Mouse (Mus musculus) forebrain, embryonic 11.5 days (tissue): ENCODE data around the gene A830031A19Rik. TPM values are rescaled to one million over a fixed set of nuclear protein-coding genes. Genes with fewer than 3 reads are reported as not detected.

Experiments
- ATAC-seq: fragments of 200-750 bp; cut with Nextera tagmentation; replicated peaks from 2 replicates; pipeline ENCODE4 v1.8.0; 2017; ENCODE audit warnings: moderate TSS enrichment; ENCODE audit not compliant: low FRiP score
- DNase-seq: peaks from one replicate; pipeline ENCODE4 v3.0.0-alpha.2; 2017; ENCODE audit warnings: low spot score
- H3K27ac ChIP-seq: fragments of 300-500 bp; sonication (generic); 2 replicates; pipeline ENCODE4 v1.5.1; 2014; ENCODE audit warnings: low read depth, low read length
- H3K27me3 ChIP-seq: fragments of 300-500 bp; sonication (generic); 2 replicates; pipeline ENCODE4 v1.6.1; 2014; ENCODE audit warnings: mild to moderate bottlenecking, low read length, mixed read lengths; ENCODE audit not compliant: control insufficient read depth, insufficient read depth
- H3K36me3 ChIP-seq: fragments of 300-500 bp; sonication (generic); 2 replicates; pipeline ENCODE4 v1.6.1; 2014; ENCODE audit warnings: mild to moderate bottlenecking, low read length, moderate library complexity, mixed read lengths; ENCODE audit not compliant: control insufficient read depth, insufficient read depth
- H3K4me1 ChIP-seq: fragments of 300-500 bp; sonication (generic); replicated peaks from 2 replicates; pipeline ENCODE4 v1.6.1; 2014; ENCODE audit warnings: low read length, mixed read lengths; ENCODE audit not compliant: control insufficient read depth, insufficient read depth
- H3K4me2 ChIP-seq: fragments of 300-500 bp; sonication (generic); 2 replicates; pipeline ENCODE4 v1.6.1; 2014; ENCODE audit warnings: low read depth, mild to moderate bottlenecking, low read length, moderate library complexity, mixed read lengths; ENCODE audit not compliant: severe bottlenecking
- H3K4me3 ChIP-seq: fragments of 300-500 bp; sonication (generic); 2 replicates; pipeline ENCODE4 v1.5.1; 2014; ENCODE audit warnings: low read depth, low read length
- H3K9ac ChIP-seq: fragments of 300-500 bp; sonication (generic); 2 replicates; pipeline ENCODE4 v1.6.1; 2014; ENCODE audit warnings: low read length
- H3K9me3 ChIP-seq: fragments of 300-500 bp; sonication (generic); 2 replicates; pipeline ENCODE4 v1.6.1; 2016; ENCODE audit warnings: low read length, mixed read lengths; ENCODE audit not compliant: control insufficient read depth
- WGBS: fragments of 180-500 bp; shearing (Covaris S2); extraction: QIAGEN DNeasy Blood & Tissue Kit; methylation state at CpG from one replicate; pipeline ENCODE4 v1.1.7; 2014; 5-methylcytosine and 5-hydroxymethylcytosine counted together
- polyA plus RNA-seq: library from polyadenylated mRNA; unstranded; fragments of >200 nt; fragmentation: Nextera tagmentation; extraction: Ambion mirVana; gene quantifications from 2 replicates; pipeline ENCODE4 v1.2.1, GENCODE M21; 2014

The A830031A19Rik gene
- polyA plus RNA-seq, 1 experiment from 2014 or later: not detected

DNA sequence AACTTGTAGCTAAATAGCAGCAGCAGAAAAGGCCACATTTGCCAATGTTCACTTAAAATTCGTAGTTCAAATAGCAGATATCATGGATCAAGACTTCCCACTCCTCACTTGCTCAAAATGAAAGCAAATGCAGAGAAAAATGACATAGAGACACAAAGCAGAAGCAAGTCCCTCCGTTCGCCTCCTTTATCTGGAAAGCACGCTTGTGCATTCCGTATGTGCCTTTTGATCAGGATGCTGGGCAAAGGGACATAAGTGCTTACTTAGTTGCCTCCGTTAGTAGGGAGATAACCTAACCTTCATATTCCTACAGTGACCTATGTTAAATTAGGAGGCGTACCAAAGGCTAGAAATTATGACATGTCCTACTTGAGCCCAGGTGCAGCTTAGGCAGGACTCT, 8.6 kb upstream of the A830031A19Rik start:
- H3K9me3 ChIP-seq: no peaks in the 10 kb centered on the region
- ATAC-seq: no peak
- H3K27ac ChIP-seq: no peak overlapping the region
- H3K4me1 ChIP-seq: peaks cover 6% of the 10 kb centered on the region; the same call in 1 of the 2 replicates
- no peak for DNase-seq
- H3K27me3 ChIP-seq: no peaks in the 10 kb centered on the region
- peak overlapping the region; percentile 48 for H3K4me2 ChIP-seq
- peaks cover 7% of the 10 kb centered on the region for H3K36me3 ChIP-seq
- H3K9ac ChIP-seq: peak overlapping the region; percentile 36
- peak overlapping the region; percentile 85 for H3K4me3 ChIP-seq
- WGBS: 57% methylated on average over 7 of the region's 7 CpGs

DNA sequence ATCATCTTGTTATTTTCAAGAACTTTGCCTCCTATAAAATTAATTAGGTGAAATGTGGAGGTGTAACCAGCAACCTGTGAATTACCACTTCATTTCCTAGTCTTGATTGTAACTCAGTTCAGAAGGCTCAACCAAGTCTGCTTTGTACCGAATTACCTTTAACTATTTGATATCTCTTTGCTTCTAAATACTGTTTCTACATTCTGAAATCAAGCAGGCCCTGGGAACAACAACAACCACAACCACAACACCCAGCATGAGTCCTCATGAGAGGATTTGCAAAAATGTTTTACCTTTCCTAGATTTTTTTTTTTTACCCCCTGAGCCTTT, 8.2 kb upstream of the A830031A19Rik start:
- Histone ChIP-seq H3K4me3 (peak overlapping the region; percentile 85), H3K9ac (peak overlapping the region; percentile 36), H3K27ac (no peak overlapping the region), H3K27me3 (no peaks in the 10 kb centered on the region), H3K4me1 (peaks cover 6% of the 10 kb centered on the region; the same call in 1 of the 2 replicates), H3K4me2 (peak overlapping the region; percentile 48), H3K9me3 (no peaks in the 10 kb centered on the region), H3K36me3 (peaks cover 7% of the 10 kb centered on the region)
- DNase-seq (no peak), ATAC-seq (no peak)
- 42% methylated on average over 1 of the region's 1 CpGs for WGBS

GRCm38 (mm10) chr11:24082385-24083075, 7.7 kb upstream of the A830031A19Rik start:
- no peak for DNase-seq
- Histone ChIP-seq H3K4me3 (peak overlapping the region; percentile 85), H3K4me1 (peaks cover 6% of the 10 kb centered on the region; the same call in 1 of the 2 replicates), H3K4me2 (peak overlapping the region; percentile 98), H3K36me3 (peaks cover 7% of the 10 kb centered on the region), H3K27me3 (no peaks in the 10 kb centered on the region), H3K9me3 (no peaks in the 10 kb centered on the region), H3K9ac (peak overlapping the region; percentile 98), H3K27ac (peak overlapping the region; percentile 97)
- 11% methylated on average over 11 of the region's 11 CpGs for WGBS
- ATAC-seq: no peak

- H3K9ac ChIP-seq: peak overlapping the region; percentile 98
- peak; percentile 84 for DNase-seq
- H3K9me3 ChIP-seq: no peaks in the 10 kb centered on the region
- H3K4me2 ChIP-seq: peak overlapping the region; percentile 98
- H3K4me1 ChIP-seq: peaks cover 6% of the 10 kb centered on the region; the same call in 1 of the 2 replicates
- H3K27ac ChIP-seq: peak overlapping the region; percentile 97
- under 1% methylated on average over 42 of the region's 43 CpGs for WGBS
- H3K4me3 ChIP-seq: peak overlapping the region; percentile 85
- no peak for ATAC-seq
- H3K36me3 ChIP-seq: peaks cover 3% of the 10 kb centered on the region
- H3K27me3 ChIP-seq: no peaks in the 10 kb centered on the region
Observed at GRCm38 (mm10) chr11:24081687-24082384, 7.0 kb upstream of the A830031A19Rik start.

GRCm38 (mm10) chr11:24081016-24081686, 6.3 kb upstream of the A830031A19Rik start:
- Histone ChIP-seq H3K4me3 (peak overlapping the region; percentile 85), H3K9me3 (no peaks in the 10 kb centered on the region), H3K4me2 (peak overlapping the region; percentile 98), H3K27me3 (no peaks in the 10 kb centered on the region), H3K9ac (peak overlapping the region; percentile 98), H3K27ac (peak overlapping the region; percentile 97), H3K36me3 (peaks cover 2% of the 10 kb centered on the region; the same call in 1 of the 2 replicates), H3K4me1 (peaks cover 6% of the 10 kb centered on the region; the same call in 1 of the 2 replicates)
- DNase-seq (peak; percentile 87), ATAC-seq (peak; percentile 42)
- under 1% methylated on average over 33 of the region's 35 CpGs for WGBS

- peak; percentile 87 for DNase-seq
- H3K9me3 ChIP-seq: no peaks in the 10 kb centered on the region
- H3K27me3 ChIP-seq: no peaks in the 10 kb centered on the region
- under 1% methylated on average over 28 of the region's 30 CpGs for WGBS
- peaks cover under 1% of the 10 kb centered on the region; the same call in 1 of the 2 replicates for H3K36me3 ChIP-seq
- ATAC-seq: peak; percentile 22
- peak overlapping the region; percentile 98 for H3K9ac ChIP-seq
- peak overlapping the region; percentile 97 for H3K27ac ChIP-seq
- H3K4me2 ChIP-seq: peak overlapping the region; percentile 98
- peaks cover 6% of the 10 kb centered on the region; the same call in 1 of the 2 replicates for H3K4me1 ChIP-seq
- peak overlapping the region; percentile 85 for H3K4me3 ChIP-seq
Observed at GRCm38 (mm10) chr11:24080541-24080940, 5.7 kb upstream of the A830031A19Rik start.

- under 1% methylated on average over 43 of the region's 43 CpGs for WGBS
Observed at GRCm38 (mm10) chr11:24079392-24080391, 4.8 kb upstream of the A830031A19Rik start.

More at GRCm38 (mm10) chr11:24079392-24080391, 4.8 kb upstream of the A830031A19Rik start:
- no peaks in the 10 kb centered on the region for H3K27me3 ChIP-seq
- peak overlapping the region; percentile 97 for H3K27ac ChIP-seq
- peak overlapping the region; percentile 98 for H3K9ac ChIP-seq
- DNase-seq: peak; percentile 81
- peaks cover 6% of the 10 kb centered on the region; the same call in 1 of the 2 replicates for H3K4me1 ChIP-seq
- no peaks in the 10 kb centered on the region for H3K9me3 ChIP-seq
- no peaks in the 10 kb centered on the region for H3K36me3 ChIP-seq
- peak overlapping the region; percentile 98 for H3K4me2 ChIP-seq
- peak overlapping the region; percentile 85 for H3K4me3 ChIP-seq
- no peak for ATAC-seq
